Mouse (Mus musculus) erythroblast, adult 5-6 weeks (primary cell): ENCODE measurements around the gene Slc35b1. TPM values are rescaled to one million over a fixed set of nuclear protein-coding genes. Genes with fewer than 3 reads are reported as not detected.

Experiments used
- ATAC-seq: replicated peaks from 2 replicates; pipeline ENCODE4 v1.8.0; 2016; ENCODE audit warnings: moderate number of reproducible peaks, mild to moderate bottlenecking, moderate TSS enrichment, inconsistent platforms; ENCODE audit not compliant: poor library complexity, low FRiP score, severe bottlenecking
- total RNA-seq, 2 experiments: library from RNA; stranded (forward) in 1 of 2; stranded (reverse) in 1 of 2; fragments of 150-400 nt in 1 of 2; fragments of 200-764, 138-1000 nt in 1 of 2; gene quantifications; 2 replicates each; pipeline versions ENCODE4 v1.2.3 to v1.2.4; 2015 to 2017; ENCODE audit warnings: low replicate concordance in 2 of 2

The Slc35b1 gene
- total RNA-seq, 2 experiments from 2014 or later: 20.8 to 31.4 TPM

DNA sequence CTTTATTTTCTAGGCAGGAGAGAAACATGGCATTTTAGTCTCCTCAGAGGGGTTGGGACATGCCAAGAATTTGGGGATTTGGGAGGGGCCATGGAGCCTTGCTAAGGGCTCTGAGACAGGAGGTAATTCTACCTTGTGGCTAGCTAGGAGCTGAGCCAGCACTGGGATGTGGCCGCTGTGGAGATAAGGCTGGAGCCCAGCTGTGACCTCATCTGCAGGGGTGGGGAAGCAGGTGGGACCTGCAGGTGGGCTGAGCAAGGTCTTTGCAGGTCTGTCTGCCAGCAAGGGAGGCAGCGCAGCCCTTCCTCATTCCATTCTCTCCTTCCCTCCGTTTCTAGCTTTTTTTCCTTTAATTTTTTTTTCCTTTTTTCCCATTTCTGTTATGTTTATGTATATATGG is 26.2 kb upstream of the Slc35b1 start:
- no peak for ATAC-seq

DNA sequence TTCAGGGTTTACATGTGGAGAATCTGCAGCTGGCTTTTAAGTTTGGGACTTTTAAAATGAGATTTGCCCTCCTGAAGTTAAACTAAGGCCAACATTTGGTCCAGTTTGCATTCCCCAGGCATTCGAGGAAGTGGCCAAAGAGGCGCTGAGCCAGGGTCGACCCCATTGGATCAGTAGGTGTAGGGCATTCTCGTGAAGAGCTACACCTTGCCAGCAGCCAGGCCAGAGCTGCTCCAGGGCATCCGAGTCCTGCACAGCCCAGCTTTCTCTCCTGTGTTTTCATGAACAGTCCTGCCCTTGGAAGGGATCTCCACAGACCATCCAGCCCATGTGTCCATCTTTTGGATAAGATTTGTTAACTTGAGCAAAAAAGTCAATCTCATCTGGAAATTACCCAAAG is 20.1 kb upstream of the Slc35b1 start:
- no peak for ATAC-seq

DNA sequence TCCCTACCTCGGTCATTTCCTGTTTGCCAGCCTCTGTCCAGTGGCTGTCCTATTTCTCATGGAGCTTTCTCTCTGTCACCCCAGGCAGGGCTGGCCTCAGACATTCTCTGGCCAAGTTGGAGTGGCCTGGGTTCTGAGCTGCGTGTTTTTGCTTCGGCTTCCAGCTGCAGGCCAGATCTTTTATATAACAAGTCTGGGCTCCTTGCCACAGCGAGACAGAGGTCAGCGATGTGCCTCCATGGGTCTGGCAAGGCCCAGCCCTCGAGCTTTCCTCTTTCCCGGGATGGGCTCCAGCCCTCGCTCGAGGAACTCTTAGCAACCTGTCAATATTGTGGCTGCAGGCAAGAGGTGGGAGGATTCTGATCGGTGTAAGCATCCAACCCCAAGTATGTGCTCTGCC is 18.9 kb upstream of the Slc35b1 start:
- ATAC-seq: no peak

DNA sequence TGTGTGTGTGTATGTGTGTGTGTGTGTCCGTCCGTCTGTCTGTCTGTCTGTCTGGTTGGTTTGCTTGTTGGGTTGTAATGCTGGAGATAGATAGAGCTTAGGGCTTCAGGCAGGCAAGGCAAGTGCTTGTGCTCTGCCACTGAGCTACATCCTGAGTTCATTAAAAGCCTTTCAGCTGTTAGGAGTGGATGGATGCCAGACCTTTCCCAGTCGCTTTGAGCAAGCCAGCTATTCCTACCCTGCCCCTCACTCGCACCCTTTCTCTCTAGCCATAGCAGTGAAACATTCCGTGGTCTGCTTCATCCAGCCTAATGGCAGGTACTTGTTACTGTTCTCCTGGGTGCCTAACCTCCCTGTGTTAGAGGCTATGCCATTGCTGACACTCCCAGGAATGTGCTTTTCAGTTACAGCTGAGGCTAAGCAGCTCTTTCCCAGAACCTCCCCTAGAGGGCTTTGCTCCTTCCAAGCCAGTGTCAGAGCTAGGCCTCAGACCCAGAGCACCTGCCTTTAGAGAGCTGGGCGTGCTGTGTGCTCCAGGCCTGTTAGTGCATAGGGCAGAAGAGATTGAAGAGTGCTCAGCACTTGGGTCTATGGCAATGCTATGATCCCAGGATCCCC is 18.1 kb upstream of the Slc35b1 start:
- ATAC-seq: no peak

DNA sequence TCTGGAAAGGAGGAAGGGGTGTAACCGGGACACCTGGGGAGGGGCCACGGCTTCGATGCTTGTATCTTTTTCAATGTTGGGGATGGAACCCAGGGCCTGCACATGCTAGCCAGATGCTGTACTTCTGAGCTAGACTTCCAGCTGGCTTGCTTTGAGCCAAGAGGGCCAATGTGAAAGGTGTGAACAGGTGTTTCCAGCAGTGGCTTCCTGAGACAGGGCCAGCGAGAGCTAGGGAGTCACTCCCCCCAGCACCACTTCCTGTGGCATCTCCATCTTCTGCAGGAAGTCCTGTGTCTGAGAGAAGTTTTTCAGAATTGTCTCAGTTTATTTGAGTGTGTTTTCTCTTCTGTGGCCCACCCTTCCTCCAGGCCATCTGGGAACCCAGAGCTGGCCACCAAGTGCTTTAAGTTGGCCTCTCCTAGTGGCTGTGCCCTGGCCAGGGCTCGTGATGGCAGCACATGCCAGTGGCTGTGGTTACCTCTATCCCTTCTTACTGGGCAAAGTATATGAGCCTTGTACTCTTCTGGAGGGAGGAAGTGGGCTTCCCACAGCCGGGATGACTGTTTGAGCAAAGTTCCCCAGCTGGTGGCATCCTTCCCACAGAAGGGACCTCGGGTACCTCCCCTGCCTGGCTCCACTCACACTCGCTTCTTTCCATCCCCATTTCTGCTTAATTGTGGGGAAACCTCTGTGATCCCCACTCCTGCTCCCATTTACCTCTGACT is 17.3 kb upstream of the Slc35b1 start:
- ATAC-seq: no peak

DNA sequence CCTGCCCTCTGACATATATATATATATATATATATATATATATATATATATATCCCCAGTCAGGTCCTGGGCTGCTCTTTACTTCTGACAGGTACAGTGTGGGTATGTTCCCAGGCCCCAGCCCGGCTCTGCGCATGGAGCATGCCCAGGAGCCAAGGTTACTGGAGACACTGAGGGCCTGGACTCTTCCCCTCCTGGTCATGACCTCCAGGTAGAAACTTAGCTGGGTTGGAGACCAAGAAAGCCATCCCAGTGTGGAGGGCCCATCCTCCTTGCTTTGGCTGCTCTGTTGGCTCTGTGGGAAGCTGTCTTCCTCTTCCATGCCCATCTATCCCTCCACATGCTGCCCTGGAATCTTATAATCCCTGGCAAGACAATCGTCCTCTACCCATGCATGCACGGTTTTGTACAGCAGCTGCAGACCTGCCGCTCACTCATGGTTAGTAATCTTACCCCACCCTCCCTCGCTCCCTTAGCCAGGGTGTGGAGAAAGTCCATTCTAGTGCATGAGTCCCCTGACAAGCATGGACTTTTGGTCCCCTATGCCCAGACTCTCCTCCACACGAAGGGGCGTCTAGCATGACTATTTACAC is 16.2 kb upstream of the Slc35b1 start:
- no peak for ATAC-seq

DNA sequence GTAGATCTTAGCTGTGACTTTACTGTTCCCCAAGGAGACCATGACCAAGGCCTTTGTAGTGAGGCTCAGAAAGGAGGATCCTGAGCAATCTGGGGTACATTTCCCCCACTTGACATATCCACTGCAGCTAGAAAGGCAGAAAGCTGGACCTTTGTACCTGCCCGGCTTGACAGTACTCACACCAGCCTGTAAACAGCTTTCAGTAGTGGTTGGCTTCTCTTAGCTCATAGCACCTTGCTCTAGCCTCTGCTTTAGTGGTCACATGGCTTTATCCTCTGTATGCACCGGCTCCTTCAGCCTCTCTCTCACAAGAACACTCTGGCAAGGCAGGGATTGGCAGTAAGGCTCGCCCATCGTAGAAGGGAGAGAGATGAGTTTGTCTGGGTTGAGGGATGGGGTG is 15.6 kb upstream of the Slc35b1 start:
- no peak for ATAC-seq

DNA sequence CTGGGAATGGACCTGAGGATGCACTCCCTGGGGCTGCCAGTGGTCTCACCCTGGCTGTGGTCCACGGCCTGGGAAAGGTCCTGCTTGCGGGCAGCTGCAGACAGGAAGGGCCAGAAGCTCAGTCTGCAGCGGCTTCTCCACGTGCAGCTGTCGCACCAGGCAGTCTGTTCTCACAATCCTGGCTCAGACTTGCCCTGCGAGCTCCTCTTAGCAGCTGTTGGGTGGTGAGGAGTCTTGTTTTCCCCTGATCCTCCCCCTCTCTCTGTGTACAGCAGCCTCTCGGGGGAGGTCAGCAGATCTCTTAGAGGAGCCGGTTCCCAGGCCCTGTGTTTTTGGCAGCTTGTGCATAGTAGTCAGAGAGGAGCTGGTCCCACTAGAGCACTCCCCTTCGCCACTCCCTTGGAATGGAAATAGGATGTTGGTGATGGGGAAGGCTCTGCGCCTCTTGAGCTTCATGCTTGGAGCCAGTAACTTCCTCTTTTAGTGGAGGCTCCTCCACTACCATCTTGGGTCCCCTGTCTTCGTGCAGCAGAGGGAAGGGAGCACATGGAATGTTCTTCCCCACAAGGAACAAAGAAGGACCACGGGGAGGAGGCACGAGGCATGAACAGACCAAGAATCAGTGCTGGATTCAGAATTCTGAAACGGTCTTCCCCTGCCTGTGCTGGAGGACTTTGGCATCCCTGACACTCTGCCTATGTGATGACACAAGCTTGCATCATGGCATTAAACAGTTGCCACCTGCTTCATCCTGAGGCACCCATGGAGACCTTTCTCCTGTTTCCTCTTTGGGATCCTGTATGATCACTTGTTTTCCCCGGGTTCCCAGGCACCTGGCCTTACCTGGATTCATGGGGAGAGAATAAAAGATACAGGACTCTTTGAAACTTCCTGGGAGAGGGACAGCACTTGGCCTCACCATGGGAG is 14.3 kb upstream of the Slc35b1 start:
- ATAC-seq: no peak

DNA sequence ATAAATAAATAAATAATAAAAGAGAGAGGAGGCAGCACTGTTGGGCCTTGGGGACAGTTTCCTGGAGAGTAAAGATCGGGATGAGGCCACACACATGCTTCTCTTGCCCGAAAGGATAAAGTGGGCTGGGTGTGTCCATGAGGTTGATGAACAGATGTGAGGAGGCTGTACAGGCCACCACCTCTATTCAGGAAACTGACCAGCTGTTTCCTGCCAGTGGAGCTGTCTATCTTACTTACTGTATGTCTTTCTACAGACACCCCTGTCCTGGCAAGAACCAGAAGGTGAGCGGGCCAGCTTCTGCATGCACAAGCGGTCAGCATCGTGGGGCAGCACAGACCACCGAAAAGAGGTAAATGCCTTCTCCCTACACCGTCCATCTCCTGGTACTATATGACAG is 13.3 kb upstream of the Slc35b1 start:
- ATAC-seq: no peak

DNA sequence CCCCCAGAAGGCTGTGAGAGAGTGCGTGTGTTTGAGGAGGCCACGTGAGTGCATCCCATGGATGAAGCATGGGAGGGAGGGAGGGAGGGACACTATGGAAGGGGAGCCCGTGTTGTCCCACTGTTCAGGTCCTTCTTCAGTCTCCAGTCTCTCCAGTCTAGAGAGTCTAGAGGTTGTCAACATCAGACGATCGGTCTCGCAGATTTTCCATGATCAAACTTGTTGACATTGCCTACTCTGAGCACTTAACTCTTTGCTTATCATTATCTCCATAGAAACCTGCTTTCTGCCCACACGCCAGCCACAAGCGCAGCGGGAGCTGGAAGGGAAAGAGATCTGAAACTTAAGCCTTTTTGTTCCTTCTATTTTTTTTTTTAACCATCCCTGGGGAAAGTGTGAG is 5.6 kb upstream of the Slc35b1 start:
- no peak for ATAC-seq

DNA sequence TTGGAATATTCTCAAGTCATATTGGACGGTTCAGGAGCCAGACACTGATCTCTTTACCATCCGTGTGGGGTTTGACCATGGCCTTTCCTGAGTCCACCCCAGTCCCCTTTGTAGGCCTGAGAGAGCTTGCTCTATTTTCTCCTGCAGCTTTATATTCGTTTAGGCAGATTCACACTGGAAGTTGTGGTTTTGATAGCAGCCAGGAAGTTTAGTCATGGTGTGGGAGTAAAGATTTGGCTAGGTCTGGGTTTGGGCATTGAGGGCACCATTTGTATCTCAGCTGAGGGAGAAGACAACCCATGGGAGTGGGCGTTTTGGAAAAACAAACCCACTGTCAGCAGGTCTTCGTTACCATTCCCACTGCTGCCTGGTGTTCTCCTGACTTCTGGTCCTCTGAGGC is 4.9 kb upstream of the Slc35b1 start:
- no peak for ATAC-seq

DNA sequence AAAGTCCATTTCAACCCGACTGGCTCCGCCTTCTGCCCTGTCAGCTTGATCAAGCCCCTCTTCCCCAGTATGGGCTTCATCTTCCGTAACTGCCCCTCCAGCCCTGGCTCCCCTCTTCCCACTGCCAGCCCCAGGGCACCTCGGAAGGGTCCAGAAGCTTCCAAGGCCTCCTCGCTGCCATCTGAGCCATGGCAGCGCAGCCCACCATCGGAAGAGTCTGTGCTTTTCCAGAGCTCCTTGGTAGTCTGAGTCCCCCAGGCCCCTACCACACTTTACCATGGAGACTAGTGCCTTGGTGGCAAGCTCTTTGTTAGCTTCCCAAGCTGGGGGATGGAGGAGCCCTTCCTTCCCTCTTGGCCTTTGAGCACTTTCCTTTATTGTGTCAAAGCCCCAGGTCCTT is 3.8 kb upstream of the Slc35b1 start:
- no peak for ATAC-seq

DNA sequence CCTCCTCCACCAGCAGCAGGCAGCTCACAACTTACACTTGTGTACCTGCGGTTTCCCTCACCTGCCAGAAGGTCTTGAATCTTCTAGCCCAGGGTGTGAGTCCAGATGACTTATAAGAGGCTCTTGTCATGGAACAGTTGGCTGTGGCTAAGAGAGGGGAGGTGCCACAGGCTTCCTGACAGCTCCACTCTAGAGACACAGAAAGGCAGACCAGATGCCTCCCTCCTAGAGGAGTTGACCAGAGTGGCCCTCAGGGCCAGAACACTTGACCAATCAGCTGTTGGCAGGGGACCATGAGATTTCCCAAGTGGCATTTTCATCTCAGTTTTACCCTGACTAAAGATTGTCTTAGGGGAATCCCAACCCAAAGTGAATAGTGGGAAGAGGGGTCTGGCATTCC is 3.3 kb upstream of the Slc35b1 start:
- no peak for ATAC-seq

DNA sequence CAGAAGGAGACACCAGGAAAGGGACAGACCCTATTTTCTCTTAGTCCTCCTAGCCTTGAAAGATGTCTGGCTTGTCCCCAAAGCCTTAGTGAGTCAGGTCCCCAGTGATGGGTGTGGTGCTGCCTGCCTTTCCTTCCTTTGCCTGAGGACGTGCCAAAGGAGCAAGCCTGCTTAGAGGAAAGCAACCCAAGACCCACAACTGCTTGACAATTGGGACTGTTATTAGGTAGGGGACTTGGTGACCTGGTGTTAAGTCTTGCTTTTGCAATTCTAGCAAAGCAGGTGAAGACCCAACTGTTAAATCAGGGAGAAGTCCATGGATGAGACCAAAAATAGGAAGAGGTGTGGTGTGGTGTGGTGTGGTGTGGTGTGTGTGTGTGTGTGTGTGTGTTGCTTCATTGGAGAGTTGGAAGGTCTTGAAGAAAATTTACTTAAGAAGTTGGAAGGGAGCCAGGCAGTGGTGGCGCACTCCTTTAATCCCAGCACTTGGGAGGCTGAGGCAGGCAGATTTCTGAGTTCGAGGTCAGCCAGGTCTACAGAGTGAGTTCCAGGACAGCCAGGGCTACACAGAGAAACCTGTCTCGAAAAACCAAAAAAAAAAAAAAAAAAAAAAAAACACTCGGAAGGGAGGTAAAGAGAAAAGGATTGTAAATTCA is 1.0 kb upstream of the Slc35b1 start:
- ATAC-seq: no peak

DNA sequence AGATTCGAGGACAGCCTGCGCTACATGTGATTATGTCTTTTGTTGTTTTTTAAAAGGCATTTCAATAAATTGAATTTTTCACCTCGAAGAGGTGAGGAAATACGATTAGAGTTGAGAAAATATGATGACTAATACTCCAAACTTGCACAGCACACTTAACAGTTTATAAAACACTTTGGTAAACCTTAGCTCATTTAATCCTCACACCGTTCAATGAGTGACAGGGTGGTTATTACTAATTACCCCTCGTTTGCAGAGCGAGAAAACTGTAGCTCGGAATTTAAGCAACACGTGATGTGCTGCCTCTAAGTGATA is 531 bp upstream of the Slc35b1 start:
- no peak for ATAC-seq

DNA sequence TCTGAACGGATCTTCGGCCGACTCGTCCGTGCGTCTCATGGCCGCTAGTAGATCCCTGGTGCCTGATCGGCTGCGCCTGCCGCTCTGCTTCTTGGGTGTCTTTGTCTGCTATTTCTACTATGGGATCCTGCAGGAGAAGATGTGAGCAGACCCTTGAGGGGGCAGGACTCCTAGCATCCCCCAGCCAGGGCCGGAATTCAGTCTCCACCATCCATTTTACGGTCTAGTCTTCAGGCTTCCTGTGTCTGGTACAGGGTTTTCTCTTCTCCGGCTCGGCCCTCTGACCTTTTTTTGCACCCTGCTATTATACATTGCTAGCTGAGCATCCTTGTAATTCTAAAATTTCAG is 455 bp downstream of the Slc35b1 start:
- no peak for ATAC-seq

DNA sequence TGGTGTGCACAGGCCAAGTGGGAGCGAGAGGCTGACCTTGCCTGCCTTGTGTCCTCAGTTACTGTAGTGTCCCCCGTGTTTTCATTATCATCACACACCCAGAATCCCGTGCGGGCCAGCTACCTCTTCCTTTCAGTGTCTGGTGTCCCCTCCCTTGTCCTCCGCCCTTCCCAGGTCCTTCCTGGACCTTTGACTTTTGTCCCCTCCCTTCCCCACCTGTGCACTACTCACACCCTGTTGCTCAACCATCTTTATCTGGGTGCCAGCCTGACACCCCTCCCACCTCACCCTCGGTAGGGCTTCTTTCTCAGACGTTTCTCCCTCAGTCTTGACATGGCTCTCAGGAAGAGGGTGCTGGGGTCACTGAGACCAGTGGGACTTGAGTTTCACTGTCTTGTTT is 2.9 kb downstream of the Slc35b1 start:
- no peak for ATAC-seq

DNA sequence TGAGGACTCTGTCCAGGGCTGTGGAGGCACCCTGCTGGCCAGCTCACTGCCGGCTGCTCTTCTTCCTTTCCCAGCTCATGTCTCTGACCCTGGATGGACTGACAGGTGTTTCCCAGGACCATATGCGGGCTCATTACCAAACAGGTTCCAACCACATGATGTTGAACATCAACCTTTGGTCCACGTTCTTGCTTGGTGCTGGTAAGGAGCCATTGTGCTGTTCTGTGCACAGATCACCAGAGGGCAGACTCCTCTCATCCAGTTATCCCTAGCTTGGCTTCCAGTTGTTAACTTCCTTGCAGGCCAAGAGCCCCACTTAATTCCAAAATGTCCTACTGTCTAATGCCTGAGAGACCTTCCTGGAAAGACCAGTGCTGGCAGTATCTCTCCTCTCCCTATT is 4.5 kb downstream of the Slc35b1 start:
- ATAC-seq: no peak

DNA sequence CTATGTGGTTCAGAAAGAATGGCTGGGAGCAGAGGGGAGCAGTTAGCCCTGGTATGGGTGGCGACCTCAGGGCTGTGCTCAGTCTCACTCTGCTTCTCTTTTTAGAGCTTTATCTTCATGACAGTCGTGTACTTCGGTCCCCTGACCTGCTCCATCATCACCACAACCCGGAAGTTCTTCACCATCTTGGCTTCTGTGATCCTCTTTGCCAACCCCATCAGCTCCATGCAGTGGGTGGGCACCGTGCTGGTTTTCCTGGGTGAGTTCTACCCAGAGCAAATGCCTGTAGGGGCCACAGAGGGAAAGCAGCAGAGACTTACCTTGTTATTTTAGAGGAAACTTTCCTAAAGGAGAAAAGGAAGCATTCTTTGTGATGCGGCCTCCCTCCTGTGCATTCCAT is 5.9 kb downstream of the Slc35b1 start:
- ATAC-seq: no peak

DNA sequence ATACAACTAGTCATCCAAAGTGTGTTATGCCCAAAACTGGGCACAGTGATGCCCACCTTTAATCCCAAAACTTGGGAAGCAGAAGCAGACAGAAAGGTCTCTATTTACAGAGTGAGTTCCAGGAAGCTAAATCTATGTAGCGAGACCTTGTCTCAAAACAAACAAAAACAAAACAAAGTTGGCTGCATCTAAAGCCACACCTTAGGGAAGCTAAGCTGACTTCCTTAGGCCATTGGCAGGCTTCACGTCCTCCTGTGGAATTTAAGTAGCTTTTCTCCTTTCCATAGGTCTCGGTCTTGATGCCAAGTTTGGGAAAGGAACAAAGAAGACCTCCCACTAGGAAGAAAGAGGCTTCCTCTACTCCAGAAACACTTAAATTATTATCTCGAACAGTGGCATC is 6.7 kb downstream of the Slc35b1 start:
- no peak for ATAC-seq
